Mouse (Mus musculus): ENCODE measurements at regions not wholly inside any gene's neighbourhood (a gene's known extent, or its start where the extent isn't known, plus 50 kb on each side); places are given as distances from the start of the nearest gene placed in this dataset.
A peak's percentile ranks its signal among the peaks of the same experiment; 100 is the strongest.

DNA sequence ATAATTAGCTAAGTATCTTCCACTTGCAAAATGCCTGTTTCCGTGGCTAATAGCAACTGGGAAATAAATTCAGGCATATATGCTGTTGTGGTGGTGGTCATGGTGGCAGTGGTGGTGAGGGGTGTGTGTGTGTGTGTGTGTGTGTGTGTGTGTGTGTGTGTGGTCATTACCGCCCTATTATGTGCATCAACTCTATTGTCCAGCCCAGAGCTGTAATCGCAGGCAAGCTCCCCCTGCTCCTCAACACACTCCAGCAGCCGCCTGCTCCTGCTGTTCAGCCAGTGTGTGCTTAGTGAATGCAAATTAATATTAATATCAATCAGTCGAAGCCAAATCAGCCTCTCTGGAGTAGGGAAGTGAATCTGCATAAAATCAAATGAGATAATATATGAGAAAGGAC, 152.9 kb upstream of the Zic3 start:
- DNase-seq (ENCODE audit: low read depth, low spot score), result no peak

- DNase-seq (ENCODE audit: low read depth, low spot score), result no peak
Measured at GRCm38 (mm10) chrX:57916705-57917104, 105.8 kb upstream of the Zic3 start.

GRCm38 (mm10) chrX:57917441-57918145, 104.9 kb upstream of the Zic3 start:
- no peak for DNase-seq (ENCODE audit: low read depth, low spot score)

GRCm38 (mm10) chrX:57918181-57919115, 104.1 kb upstream of the Zic3 start:
- DNase-seq (ENCODE audit: low read depth, low spot score), result no peak

GRCm38 (mm10) chrX:57919886-57920285, 102.6 kb upstream of the Zic3 start:
- no peak for DNase-seq (ENCODE audit: low read depth, low spot score)

DNA sequence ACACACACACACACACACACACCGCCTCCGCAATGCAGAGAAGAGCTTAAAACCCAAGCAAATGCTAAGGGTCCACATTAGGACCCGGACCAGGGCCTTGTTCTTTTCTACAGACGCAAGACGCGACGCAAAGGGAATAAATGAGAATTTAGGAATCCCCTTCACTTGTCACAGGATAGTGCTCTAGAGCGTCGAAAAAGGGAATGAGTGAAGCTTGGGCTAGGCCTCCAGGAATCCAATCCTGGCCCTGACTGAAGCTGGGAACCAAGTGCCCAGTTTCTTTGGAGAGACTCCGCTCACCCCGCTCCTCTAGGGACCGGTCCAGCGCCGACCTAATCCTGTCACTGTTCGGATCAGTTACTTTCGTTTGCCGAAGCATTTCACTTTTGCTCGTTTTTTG, 102.1 kb upstream of the Zic3 start:
- no peak for DNase-seq (ENCODE audit: low read depth, low spot score)

GRCm38 (mm10) chrX:57921294-57921693, 101.2 kb upstream of the Zic3 start:
- peak; percentile 37 for DNase-seq (ENCODE audit: low read depth, low spot score)

GRCm38 (mm10) chrX:57921821-57922449, 100.6 kb upstream of the Zic3 start:
- no peak for DNase-seq (ENCODE audit: low read depth, low spot score)

- DNase-seq (ENCODE audit: low read depth, low spot score), result peak; percentile 35
Measured at GRCm38 (mm10) chrX:57923836-57924235, 98.7 kb upstream of the Zic3 start.

- DNase-seq (ENCODE audit: low read depth, low spot score), result peak; percentile 51
Measured at GRCm38 (mm10) chrX:57935621-57936020, 86.9 kb upstream of the Zic3 start.

DNA sequence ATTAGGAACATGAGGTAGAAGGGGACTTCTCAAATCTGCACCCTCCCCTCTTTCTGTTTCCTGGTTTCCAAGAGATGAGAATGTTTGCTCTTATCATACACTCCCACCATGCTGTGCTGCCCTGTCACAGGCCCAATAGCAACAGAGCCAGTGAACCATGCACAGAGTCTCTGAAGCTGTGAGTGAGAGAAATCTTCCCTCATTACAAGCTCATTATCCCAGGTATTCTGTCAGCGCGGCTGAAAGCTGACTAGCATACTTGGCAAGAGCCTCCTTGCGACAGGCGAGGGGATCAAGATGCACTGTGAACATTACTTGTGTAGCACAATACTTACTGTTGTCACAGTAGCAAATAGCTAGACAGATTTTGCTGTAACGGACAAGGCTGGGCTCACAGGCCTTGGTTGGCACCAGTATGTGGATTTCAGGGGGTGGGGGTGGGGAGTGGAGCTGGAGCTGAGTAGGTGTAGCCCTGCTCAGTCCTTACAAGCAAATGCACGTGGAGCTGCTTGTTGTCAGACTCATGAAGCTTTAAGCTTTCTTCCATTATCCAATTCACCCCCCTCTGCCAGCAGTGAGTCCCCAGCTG, 84.2 kb upstream of the Zic3 start:
- DNase-seq (ENCODE audit: low read depth, low spot score), result no peak

DNA sequence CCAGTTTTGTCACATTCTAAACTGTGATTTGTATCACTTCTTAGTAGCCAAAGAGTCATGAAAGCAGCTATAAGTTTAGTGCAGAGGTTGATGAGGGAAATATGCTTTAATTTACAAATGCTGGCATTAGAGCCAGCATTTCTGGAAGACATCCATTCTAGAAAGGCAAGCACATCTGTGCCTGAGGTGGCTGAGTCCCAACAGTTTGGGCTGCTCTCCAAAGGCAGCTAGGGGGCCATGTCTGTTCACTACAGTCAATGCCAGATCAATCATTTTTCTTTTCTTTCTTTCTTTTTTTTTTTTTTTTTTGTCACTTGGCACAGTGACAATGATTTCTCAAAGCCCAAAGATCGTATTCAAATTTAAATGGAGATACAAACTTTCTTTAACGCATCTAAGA, 71.6 kb upstream of the Zic3 start:
- no peak for DNase-seq (ENCODE audit: low read depth, low spot score)

GRCm38 (mm10) chrX:57951301-57951700, 71.2 kb upstream of the Zic3 start:
- peak; percentile 61 for DNase-seq (ENCODE audit: low read depth, low spot score)

GRCm38 (mm10) chrX:57954594-57955185, 67.8 kb upstream of the Zic3 start:
- no peak for DNase-seq (ENCODE audit: low read depth, low spot score)
